Mouse (Mus musculus) activated CD4-positive, CD25-positive, alpha-beta regulatory T cell (primary cell): ENCODE measurements around the gene H2-DMb1. TPM values are rescaled to one million over a fixed set of nuclear protein-coding genes. Genes with fewer than 3 reads are reported as not detected.

Experiments
- polyA plus RNA-seq, 2 experiments: library from polyadenylated mRNA; unstranded; fragments of 100-300 nt; shearing (Covaris generic); gene quantifications; one replicate each; pipeline ENCODE4 v1.2.1; 2017

Gene H2-DMb1
- 10 to 100 TPM in 1 of 2 experiments, 1 to 10 TPM in 1; 3.4 to 17.2 TPM for polyA plus RNA-seq

GRCm38 (mm10) chr17:34152923-34153322 lies at the start of gene H2-DMb1:
TSS of gene H2-DMb1 (plus strand) at chr17:34153072.

GRCm38 (mm10) chr17:34119249-34120179 lies 33.4 kb upstream of the H2-DMb1 start, which contains the start of gene H2-DMa:
TSS of gene H2-DMa (plus strand) at chr17:34119541.

GRCm38 (mm10) chr17:34122188-34122984 lies 30.5 kb upstream of the H2-DMb1 start, which contains the start of gene Brd2:
TSS of gene Brd2 (minus strand) at chr17:34122634.

GRCm38 (mm10) chr17:34143033-34143432 lies 9.8 kb upstream of the H2-DMb1 start, which contains the start of gene H2-DMb2:
TSS of gene H2-DMb2 (plus strand) at chr17:34143307.

GRCm38 (mm10) chr17:34187261-34187916 lies 34.5 kb downstream of the H2-DMb1 start, which contains the start of the genes Tap1 and Psmb9:
TSS of gene Tap1 (plus strand) at chr17:34187553.
TSS of gene Psmb9 (minus strand) at chr17:34187764.

GRCm38 (mm10) chr17:34196941-34197894 lies 44.3 kb downstream of the H2-DMb1 start, which contains the start of gene Psmb8:
TSS of gene Psmb8 (plus strand) at chr17:34197721.

GRCm38 (mm10) chr17:34203444-34203843 lies 50.6 kb downstream of the H2-DMb1 start, which contains the start of gene Tap2:
TSS of gene Tap2 (plus strand) at chr17:34203527.

Other genes starting within 250 kb of the H2-DMb1 start
- 1 to 10 TPM; 3.2 to 8.3 TPM for gene Platr17, start 247.9 kb upstream of the H2-DMb1 start, polyA plus RNA-seq
- gene Daxx, start 243.7 kb upstream of the H2-DMb1 start, polyA plus RNA-seq: 100 to 1,000 TPM; 126 to 129 TPM
- 100 to 1,000 TPM; 650 to 721 TPM for gene Tapbp, start 237.2 kb upstream of the H2-DMb1 start, polyA plus RNA-seq
- gene Zbtb22, start 237.2 kb upstream of the H2-DMb1 start, polyA plus RNA-seq: 10 to 100 TPM; 18.2 to 18.6 TPM
- gene Rgl2, start 223.5 kb upstream of the H2-DMb1 start, polyA plus RNA-seq: 100 to 1,000 TPM; 109 to 112 TPM
- gene Pfdn6, start 212.7 kb upstream of the H2-DMb1 start, polyA plus RNA-seq: 100 to 1,000 TPM; 145 to 156 TPM
- 10 to 100 TPM; 46.5 to 72.2 TPM for gene Wdr46, start 212.4 kb upstream of the H2-DMb1 start, polyA plus RNA-seq
- gene B3galt4, start 201.6 kb upstream of the H2-DMb1 start, polyA plus RNA-seq: 10 to 100 TPM; 37.5 to 47.5 TPM
- 10 to 100 TPM; 61.1 to 66.8 TPM for gene Vps52, start 197.3 kb upstream of the H2-DMb1 start, polyA plus RNA-seq
- gene Rps18, start 197.1 kb upstream of the H2-DMb1 start, polyA plus RNA-seq: 1,000 to 10,000 TPM; 1,636 to 3,186 TPM
- gene H2-K1, start 152.7 kb upstream of the H2-DMb1 start, polyA plus RNA-seq: over 10,000 TPM; 11,900 to 12,872 TPM
- gene Ring1, start 128.4 kb upstream of the H2-DMb1 start, polyA plus RNA-seq: 10 to 100 TPM; 27.7 to 36.2 TPM
- 100 to 1,000 TPM; 183 to 346 TPM for gene H2-Ke6, start 125.0 kb upstream of the H2-DMb1 start, polyA plus RNA-seq
- gene Slc39a7, start 121.4 kb upstream of the H2-DMb1 start, polyA plus RNA-seq: 10 to 100 TPM; 80.0 to 90.9 TPM
- gene Rxrb, start 121.3 kb upstream of the H2-DMb1 start, polyA plus RNA-seq: 10 to 100 TPM; 43.3 to 60.3 TPM
- 1 to 10 TPM in 1 of 2 experiments, under 1 TPM in 1; 0.86 to 1.7 TPM for gene Col11a2, start 113.6 kb upstream of the H2-DMb1 start, polyA plus RNA-seq
- 10 to 100 TPM; 19.9 to 60.5 TPM for gene H2-Oa, start 60.7 kb upstream of the H2-DMb1 start, polyA plus RNA-seq
- gene H2-DMa, start 33.5 kb upstream of the H2-DMb1 start, polyA plus RNA-seq: 100 to 1,000 TPM; 113 to 424 TPM
- gene Brd2, start 30.4 kb upstream of the H2-DMb1 start, polyA plus RNA-seq: 100 to 1,000 TPM; 158 to 192 TPM
- 10 to 100 TPM in 1 of 2 experiments, 1 to 10 TPM in 1; 6.4 to 25.9 TPM for gene H2-DMb2, start 9.8 kb upstream of the H2-DMb1 start, polyA plus RNA-seq
- 100 to 1,000 TPM; 385 to 581 TPM for gene Tap1, start 34.5 kb downstream of the H2-DMb1 start, polyA plus RNA-seq
- gene Psmb9, start 34.7 kb downstream of the H2-DMb1 start, polyA plus RNA-seq: 100 to 1,000 TPM; 596 to 730 TPM
- 1,000 to 10,000 TPM; 1,449 to 1,599 TPM for gene Psmb8, start 44.6 kb downstream of the H2-DMb1 start, polyA plus RNA-seq
- gene Tap2, start 50.5 kb downstream of the H2-DMb1 start, polyA plus RNA-seq: 100 to 1,000 TPM; 207 to 347 TPM
- 10 to 100 TPM; 22.8 to 55.0 TPM for gene H2-Ob, start 85.8 kb downstream of the H2-DMb1 start, polyA plus RNA-seq
- gene H2-Ab1, start 104.6 kb downstream of the H2-DMb1 start, polyA plus RNA-seq: 10 to 100 TPM; 40.5 to 91.7 TPM
- 10 to 100 TPM; 26.9 to 81.9 TPM for gene H2-Aa, start 134.8 kb downstream of the H2-DMb1 start, polyA plus RNA-seq
- gene H2-Eb1, start 152.8 kb downstream of the H2-DMb1 start, polyA plus RNA-seq: 10 to 100 TPM; 30.6 to 66.6 TPM
- not detected for gene H2-Eb2, start 172.6 kb downstream of the H2-DMb1 start, polyA plus RNA-seq
- gene Btnl2, start 201.8 kb downstream of the H2-DMb1 start, polyA plus RNA-seq: under 1 TPM in 1 of 2 experiments, not detected in 1; 0.32 TPM
- gene Btnl1, start 224.1 kb downstream of the H2-DMb1 start, polyA plus RNA-seq: not detected
- under 1 TPM in 1 of 2 experiments, not detected in 1; 0.29 TPM for gene BC051142, start 245.7 kb downstream of the H2-DMb1 start, polyA plus RNA-seq